Mouse (Mus musculus): Measurements from ENCODE around the gene Cptp.

The Cptp gene

DNA sequence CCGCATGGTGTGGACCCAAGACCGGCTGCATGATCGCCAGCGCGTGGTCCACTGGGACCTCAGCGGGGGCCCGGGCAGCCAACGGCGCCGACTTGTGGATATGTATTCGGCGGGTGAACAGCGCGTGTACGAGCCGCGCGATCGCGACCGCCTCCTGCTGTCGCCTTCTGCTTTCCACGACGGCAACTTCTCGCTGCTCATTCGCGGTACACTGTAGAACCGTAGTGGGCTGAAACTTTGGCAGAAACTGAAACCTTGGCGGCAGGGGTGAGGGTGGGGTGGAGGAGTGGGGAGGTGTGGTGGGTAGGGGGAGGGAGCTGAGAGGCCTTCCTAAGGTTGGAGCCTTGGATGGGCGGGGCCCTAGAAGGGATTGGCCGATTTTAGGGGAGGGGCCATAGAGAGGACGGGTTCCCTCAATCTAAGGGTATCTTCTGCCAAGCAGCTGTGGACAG, 28.2 kb downstream of the Cptp start:
- no peak for DNase-seq (ENCODE audit: low spot score)

DNA sequence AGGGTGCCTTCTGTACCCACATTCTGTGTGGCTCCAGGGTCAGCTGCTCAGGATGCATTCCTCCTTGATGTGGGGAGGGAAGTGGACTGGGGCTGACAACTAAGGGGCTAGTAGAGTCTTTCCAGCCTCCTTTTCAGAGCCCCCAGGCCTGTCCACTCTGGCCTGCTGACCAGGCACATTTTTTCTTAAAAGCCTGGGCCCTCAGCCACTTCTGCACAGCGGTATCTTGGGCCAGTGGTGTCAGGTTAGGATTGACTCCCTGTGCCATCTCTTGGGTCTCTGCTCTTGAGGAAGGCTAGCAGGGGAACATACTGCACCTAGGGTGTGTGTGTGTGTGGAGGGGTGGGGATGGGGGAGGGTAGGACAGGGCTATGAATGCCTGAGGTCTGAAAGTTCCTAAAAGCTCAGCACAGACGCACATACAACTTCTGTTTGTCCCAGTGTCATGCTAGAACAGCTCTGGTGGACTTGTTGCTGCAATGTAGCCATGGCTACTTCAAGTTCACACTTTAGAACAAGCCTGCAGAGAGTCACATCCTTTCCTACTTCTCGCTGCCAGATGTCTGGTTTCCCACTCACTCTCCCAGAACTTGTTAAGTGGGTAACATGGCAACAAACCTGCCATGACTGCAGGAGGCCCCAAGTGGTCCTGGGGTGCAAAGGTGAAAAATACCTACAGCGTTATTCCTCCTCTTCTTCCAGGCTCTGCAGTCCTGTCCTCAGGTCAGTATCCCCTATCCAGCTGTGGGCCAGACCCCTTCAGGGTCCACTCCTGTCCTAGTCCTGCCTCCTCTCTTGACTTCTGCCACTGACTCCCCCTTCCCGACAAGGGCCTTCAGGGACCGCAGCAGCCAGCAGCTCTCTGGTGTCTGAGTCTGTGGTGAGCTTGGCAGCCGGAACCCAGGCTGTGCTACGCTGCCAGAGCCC, 28.9 kb downstream of the Cptp start:
- DNase-seq (ENCODE audit: low spot score) = no peak

DNA sequence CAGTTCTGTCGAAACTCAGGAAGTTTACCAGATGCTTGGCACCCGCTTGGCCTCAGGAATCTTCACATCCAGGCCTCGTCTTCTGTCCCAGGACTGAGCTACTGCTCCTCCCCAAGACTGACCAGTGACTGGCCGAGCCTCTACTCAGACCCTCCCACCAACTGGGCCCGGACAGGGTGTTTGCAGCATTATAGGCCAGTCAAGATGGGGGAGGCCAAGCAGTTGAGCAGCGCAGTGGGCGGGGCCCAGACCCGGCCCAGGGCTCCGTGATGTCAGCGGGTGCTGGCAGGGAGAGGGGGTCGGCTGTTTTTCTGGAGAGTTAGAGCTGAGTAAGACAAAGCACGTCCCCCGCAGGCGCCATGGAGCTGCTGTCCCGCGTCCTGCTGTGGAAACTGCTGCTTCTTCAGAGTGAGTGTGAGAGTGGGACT, 29.7 kb downstream of the Cptp start, which contains the start of gene Mxra8:
Gene Mxra8, plus strand, starts transcription at position 198 of the 428 bp plus-strand sequence.
- DNase-seq (ENCODE audit: low spot score) = peak; percentile 67

DNA sequence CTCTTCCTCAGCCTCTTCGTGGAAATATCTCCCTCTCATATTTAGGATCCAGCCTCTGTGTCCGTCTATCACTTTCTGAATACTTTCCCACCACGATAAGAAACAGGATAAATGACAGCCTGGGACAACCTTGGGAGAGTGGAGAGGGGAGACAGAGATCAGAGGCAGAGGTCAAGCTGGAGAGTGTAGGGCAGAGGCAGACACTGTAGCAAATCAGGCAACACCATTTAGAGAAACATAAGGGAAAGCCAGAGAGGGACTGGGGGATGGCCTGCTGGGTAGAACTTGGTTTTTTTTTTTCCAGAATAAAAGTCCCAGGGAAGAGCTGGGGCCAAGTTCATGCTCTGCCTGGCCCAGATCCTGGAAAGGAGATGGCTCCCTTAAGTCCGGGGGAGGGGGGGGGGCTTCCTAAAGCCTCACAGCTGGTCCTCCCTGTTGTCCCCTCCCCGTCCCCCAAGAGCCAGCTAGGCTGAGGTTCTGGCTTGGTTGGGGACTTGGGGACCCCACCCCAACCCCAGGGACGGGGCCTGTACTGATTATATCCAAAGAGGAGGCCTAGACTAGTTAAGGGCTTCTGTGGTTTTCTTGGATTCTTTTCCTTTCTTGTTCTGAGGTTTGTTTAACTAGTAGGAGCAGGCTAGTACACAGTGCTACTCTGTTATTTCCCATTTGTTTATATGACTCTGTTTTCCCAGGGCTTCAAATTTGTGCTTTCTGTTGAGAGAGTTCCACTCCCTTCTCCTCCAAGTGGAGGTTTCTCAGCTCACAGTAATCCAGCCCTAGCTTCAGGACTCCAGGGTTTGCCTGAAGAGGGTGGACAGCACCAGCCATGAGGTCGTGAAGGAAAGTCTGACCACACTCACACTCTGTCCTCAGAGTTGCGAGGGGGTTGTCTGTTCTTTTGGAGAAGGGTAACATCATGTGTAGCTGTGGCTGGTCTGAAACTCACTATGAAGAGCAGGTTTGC, 30.8 kb downstream of the Cptp start:
- no peak for DNase-seq (ENCODE audit: low spot score)

DNA sequence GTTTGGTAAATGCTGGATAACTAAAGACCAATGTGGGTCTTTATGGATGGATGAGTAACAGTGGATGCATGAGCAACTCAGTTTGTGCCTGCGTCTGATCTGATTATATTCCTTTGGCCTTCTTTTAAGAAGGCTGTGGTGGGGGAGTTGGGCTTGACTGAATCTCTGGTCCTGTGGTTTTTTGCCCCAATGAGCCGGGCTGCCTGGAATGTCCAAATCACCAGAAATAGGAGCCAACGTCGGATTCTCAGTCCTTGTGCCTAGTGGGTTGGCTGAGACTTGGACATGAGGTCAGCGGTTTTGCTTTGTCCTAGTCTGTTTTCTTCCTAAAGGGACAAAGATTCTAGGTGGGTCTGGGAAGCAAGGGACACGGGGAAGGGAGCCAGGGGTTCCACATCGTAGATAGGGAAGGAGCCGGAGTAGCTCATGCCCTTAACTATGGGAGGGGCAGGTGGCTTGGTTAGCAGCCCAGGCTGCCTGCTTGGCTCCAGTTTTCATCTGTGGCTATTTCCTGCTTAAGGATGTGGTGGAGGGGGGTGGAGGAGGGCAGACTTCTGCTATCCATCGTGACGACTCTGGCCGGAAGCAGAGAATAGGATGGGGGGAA, 31.7 kb downstream of the Cptp start:
- DNase-seq (ENCODE audit: low spot score) = no peak

DNA sequence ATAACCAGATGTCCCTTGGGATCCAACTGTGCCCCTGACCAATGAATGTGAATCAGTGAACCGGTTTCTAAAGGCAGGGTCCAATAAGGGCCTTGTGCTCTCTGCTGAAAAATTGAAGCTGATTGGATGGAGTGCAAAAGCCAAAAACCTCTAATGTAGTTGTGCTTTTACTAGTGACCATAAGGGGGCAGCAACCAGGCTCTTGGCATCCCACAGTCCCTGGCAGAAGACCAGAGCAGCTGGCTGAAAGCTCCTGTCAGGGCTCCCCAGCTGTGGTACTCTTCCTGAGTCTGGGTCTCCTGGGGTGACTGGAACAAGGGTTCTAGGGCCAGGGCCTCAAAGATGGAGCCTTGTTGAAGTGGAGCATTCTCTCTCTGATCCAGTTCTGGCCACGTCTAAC, 35.4 kb downstream of the Cptp start:
- DNase-seq (ENCODE audit: low spot score) = peak; percentile 69

DNA sequence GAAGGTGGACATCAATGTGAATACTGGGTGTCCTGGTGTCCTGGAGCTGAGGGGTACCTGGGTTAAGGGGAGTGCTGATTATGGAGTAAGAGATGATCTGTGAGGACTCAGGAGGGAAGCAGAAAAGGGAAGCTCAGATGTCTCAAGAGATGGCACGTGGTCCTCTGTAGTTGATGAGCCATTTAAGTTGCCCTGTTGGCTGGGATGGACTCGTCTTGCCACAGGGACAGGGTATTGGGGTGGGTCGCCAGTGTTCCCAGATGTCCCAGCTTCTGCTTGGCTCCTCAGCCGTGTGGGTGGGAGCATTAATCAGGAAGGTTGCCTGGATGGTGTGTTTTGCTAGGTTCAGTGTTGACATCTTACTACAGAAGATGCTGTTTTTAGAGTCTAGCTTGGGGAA, 36.0 kb downstream of the Cptp start:
- DNase-seq (ENCODE audit: low spot score) = no peak

DNA sequence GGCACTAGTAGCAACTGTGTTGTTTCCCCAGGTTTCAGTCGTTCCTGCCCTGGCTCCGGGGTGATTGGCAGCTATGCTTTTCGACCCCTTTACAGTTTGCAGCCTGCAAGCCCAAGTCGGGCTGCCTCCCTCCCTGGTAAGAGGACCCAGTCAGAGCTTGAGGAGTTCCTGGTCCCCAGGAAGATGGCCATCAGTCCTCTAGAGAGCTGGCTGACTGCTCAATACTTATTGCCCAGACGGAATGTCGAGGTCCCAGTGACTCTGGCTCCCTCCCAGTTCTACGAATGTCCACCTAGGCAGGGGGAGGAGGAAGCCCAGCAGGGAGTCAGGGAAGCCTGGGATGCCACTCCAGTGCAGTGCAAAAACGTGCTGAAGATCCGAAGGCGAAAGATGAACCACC, 36.9 kb downstream of the Cptp start:
- no peak for DNase-seq (ENCODE audit: low spot score)

DNA sequence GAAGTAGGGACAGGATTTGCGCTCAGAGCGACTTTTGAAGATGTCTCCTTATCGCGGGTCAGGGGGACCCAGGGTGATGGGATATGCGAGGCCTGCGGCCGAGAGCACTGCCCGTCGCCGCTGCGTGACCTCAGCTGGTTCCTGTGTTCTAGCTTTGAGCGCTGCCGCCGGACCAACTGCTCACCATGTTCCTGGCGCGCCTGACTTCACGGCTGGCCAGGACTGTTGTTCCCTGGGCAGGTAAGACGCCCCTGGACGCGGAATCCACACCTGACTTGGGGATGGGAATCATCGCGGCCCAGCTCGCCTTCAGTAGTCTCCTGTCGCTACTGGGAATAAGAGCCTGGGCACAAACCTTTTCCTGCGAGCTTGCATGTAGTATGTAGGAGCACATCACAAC, 37.4 kb downstream of the Cptp start:
- no peak for DNase-seq (ENCODE audit: low spot score)

DNA sequence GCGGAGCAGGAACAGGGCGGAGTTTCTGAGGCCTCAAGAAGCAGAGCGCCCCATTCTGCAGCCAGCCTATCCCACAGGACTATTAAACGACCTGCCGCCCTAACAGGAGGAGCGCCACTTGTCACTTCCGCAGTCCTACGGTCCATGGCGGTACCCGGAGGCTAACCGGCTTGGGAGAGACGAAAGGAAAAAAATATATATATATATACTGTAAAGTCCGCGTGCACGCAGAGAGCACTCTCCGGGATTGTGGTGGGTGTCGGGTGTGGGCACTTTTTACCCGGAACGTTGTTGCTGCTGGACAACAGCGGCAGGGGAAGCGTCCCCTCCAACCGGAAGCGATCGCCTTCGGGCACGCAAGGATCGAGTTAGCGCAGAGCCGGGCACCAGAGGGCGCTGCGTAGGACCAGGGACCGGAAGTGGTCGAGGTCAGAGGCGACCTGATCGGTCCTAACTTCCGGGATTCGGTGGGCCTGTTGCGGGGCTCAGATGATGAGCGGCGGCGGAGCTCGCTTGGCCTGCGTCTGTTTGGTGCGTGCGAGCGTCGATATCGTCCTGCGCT, 38.0 kb downstream of the Cptp start, which contains the start of gene Aurkaip1:
Gene Aurkaip1, plus strand, starts transcription at position 68 of the 562 bp plus-strand sequence.
- DNase-seq (ENCODE audit: low spot score) = peak; percentile 82

DNA sequence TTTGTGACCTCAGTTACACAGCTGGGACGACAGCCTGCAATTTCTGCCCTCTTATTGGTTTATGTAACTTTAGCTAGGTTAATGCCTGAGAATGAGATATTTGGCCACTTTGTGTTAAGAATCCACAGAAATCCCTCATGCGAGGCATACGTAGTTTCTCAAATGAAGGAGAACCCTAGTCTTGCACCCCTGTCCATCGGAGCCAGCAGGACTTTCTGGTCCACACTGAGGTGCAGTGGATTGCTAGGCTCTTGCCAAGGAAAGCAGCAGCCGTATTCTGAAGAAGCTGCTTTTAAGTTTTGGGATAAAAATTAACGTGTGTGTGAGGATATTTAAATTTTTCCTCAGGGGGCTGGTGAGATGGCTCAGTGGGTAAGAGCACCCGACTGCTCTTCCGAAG, 38.6 kb downstream of the Cptp start:
- no peak for DNase-seq (ENCODE audit: low spot score)

DNA sequence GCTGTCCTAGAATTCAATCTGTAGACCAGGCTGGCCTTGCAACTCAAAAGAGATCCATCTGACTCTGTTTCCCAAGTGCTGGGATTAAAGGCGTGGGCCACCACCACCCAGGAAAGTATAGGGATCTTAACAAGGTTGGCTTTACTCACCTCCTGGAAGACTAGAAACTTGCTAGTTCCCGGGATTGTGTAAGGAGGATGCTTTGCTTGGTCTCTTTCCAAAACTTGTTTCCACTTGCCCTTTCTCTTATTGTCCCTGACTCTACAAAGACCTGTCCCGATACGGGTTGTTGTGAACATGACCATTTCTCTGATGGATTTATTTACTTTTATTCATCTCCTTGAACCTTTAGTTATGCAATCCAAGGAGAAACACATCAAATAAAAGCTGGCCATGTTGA, 39.4 kb downstream of the Cptp start:
- DNase-seq (ENCODE audit: low spot score) = no peak

DNA sequence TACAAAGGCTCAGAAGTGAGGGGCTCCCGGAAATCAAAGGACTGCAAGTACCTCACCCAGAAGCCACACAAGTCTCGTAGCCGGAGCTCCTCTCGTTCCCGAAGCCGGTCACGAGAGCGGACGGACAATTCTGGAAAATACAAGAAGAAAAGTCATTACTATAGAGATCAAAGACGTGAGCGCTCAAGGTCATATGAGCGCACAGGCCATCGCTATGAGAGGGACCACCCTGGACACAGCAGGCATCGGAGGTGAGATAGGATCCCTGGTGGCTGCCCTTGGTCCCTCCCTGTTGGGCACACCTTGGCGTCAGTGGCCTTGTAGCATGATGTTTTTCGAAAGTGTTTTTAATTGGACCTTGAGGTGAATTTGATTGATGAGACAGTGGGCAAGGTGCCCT, 45.8 kb downstream of the Cptp start:
- no peak for DNase-seq (ENCODE audit: low spot score)

DNA sequence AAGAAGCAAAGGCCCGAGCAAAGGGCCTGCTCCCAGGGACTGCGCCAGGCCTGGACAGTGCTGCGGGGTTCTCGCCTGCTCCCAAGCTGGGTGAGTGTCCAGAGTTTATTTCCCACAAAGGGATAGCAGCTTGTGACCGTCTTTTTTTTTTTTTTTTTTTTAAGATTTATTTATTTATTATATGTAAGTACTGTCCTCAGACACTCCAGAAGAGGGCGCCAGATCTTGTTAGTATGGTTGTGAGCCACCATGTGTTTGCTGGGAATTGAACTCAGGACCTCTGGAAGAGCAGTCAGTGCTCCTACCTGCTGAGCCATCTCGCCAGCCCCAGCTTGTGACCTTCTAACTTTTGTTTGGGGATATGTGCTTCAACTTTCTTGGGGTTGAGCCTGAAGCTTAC, 48.2 kb downstream of the Cptp start:
- DNase-seq (ENCODE audit: low spot score) = no peak

DNA sequence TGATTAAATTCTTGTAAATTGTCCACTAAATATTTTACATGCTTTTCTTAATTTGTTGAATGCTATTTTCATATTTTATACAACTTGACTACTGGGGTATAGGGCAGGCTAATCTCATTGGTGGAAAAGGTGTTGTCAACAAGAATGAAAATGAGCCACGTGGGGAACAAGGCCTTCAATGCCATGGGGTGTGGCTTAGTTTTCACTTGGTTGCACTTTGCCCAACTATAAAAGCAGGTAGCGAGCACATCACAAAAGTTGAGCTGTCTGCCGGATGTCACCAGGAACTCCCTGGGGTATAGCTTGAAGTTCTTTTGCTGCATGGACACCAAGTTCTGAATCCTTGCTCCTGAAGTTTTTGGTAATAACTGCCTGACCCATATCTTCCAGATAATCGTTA, 51.7 kb downstream of the Cptp start:
- DNase-seq (ENCODE audit: low spot score) = no peak

Data from ovary, postnatal 10 days (tissue).